Mouse (Mus musculus): Measurements from ENCODE around the gene Acy3.
"Not testable (repeated sequence)": the region's sequence is repeated elsewhere in the genome, so short reads cannot be mapped to it uniquely, and the experiment has no call there.

Gene Acy3

DNA sequence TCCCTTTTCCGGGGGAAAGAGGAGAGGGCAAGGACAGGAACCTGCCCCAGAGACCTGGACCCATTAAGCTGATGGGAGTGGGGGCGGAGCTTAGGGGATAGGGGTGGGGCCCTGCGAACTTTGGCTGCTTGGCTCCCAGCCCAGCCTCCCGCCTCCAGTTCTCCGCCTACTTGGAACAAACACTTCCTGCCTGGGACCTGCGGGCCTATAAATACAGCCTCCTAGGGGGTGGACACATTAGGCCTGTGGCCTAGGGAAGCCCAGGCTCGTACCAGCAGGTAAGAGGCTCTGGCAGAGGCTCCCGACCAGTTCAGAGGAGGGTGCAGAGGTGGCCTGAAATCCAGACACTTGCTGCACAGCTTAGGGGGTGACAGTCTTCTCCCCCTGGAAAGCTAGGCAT, at the start of gene Acy3:
Gene Acy3 (plus strand): TSS at position 237 of the 400 bp plus-strand sequence.
- peak; percentile 90 to 92 for DNase-seq (ENCODE audit: low spot score in 2 of 2)

DNA sequence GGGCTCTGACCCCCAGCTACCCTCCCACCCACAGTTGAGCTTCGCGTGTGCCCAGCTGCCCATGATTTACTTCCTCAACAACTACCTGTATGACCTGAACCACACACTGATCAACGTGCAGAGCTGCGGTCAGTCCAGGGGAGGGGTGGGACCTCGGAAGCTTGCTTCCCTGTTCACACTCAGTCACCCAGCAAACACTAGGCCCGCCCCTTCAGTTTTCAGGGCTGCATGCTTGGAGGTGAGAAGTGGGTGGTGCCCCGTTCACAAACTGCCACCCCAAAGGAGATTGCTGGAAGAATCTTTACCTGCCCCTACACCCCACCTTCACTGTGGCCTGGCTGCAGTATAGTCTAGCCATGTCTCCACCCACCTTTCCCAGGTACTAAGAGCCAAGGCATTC, 44.1 kb upstream of the Acy3 start:
- no peak for DNase-seq (ENCODE audit: low spot score in 2 of 2)

DNA sequence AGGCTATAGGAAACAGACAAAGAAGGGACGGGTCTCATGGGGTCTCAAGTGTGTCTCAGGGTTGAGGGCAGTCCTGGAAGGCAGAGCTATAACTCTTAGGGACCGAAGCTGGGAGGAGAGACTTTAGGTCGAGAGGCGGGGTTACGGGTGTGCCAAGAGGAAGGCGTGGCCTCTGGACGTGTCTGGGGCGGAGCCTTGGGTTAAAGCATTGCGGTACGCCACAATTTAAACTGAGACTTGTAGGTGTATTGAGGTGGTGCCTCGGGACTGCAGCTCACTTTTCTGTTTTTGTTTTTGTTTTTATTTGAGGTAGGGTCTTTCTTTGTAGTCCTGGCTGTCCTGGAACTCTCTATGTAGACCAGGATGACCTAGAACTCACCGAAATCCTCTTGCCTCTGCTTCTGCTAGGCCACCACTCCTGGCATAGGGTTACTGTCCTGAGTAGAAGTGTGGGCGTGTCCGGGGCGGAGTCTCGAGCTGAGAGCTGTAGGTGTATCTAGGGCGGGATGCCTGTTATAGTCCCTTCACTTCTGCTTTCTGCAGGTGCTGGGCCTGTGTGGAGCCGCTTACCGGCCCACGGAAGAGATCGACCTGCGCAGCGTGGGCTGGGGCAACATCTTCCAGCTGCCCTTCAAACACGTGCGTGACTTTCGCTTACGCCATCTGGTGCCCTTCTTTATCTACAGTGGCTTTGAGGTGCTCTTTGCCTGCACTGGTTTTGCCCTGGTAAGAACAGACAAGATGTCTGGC, 43.2 kb upstream of the Acy3 start:
- no peak for DNase-seq (ENCODE audit: low spot score in 2 of 2)

DNA sequence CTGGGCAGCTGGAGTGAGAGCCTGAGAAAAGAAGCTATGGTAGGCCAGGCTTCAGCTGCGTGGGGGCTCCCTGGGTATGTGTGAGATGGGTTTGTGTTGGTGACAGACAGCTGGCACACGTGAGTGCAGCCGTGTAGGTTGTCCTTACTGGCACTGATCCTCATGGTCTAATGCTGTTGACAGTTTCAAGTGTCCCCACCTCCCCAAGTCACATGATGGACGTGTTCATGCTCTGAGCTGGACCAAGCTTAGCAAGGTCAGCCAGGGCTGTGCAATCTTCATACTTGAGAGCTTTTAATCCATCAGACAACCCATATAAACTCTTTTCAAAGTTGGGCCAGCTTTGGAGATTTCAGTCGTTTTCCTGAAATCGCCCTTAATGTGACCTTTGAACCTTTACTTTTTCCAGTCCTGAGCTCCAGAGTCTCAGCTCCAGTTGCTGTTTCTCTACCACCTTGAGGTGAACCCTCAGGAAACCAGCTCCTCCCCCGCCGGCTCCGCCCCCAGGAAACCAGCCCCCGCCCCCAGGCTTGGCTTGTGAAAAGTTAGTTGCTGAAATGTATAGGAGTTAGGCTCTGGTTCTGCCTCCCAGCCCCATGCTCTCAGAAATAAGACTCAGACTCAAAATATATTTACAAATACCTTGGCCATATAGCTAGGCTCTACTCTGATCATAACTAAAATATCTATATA, 40.4 kb upstream of the Acy3 start:
- peak in 1 of 2 experiments; percentile 39 for DNase-seq (ENCODE audit: low spot score in 2 of 2)

DNA sequence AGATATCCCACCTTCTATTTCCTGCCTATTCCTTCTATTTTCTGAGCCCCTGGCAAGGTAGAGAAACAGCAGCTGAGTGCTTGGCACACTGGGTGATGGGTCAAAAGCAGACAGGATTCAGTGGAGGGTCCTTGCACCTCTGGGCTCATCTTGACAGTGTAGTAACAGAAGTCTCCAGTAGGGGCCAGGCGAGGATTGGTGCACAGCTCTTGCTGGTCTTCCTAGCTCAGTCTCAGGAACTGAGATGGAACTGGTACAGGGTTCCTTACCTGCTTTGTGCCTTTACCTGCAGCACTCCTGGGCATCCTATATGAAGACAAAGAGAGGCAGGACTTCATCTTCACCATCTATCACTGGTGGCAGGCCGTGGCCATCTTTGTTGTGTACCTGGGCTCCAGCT, 39.7 kb upstream of the Acy3 start:
- DNase-seq (ENCODE audit: low spot score in 2 of 2), result peak in 1 of 2 experiments; percentile 63

DNA sequence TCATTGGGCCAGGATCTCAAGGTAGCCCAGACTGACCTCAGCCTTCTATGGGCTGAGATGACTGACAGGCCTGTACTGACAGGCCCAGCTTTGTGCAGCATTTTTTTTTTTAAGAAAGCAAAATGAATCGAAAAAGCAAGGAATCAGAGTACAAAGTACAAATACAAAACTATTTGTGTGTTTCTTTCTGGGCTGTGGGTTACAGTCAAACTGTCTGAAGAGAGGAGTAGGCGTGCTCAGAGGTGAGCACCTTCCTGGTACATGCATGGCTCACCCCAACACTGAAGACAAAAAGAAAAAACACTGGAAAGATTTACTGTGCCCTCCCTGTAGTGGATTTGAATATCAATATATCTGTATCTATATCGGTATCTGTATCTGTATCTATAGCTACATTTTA, 38.6 kb upstream of the Acy3 start:
- no peak for DNase-seq (ENCODE audit: low spot score in 2 of 2)

DNA sequence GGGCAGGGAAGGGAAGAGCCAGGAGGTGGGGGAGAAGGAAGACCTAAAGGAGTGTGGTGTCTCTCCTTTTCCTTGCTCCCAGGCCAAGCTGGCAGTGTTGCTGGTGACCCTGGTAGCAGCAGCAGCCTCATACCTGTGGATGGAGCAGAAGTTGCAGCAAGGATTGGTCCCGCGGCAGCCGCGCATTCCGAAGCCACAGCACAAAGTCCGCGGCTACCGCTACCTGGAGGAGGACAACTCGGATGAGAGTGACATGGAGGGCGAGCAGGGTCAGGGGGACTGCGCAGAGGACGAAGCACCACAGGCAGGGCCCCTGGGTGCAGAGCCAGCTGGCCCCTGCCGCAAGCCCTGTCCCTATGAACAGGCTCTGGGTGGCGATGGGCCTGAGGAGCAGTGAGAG, 37.8 kb upstream of the Acy3 start:
- no peak for DNase-seq (ENCODE audit: low spot score in 2 of 2)

DNA sequence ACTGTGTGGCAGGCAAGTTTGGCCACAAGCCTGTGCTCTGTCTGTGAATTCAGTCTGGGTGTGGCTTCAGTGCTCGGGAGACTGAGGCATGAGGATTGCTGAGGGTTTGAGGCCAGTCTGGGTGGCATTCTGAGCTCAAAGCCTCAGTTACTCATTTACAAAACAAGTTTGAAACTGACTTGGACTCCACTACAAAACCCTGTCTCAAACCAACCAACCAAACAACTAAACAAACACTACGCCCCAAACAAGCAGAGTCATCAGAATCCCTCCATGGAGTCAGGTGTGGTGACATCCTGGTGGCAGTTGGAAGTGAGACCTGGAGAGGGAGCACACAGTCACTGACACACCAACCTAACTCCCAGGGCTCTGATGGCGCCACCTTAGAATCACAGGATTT, 36.0 kb upstream of the Acy3 start:
- DNase-seq (ENCODE audit: low spot score in 2 of 2), result no peak

DNA sequence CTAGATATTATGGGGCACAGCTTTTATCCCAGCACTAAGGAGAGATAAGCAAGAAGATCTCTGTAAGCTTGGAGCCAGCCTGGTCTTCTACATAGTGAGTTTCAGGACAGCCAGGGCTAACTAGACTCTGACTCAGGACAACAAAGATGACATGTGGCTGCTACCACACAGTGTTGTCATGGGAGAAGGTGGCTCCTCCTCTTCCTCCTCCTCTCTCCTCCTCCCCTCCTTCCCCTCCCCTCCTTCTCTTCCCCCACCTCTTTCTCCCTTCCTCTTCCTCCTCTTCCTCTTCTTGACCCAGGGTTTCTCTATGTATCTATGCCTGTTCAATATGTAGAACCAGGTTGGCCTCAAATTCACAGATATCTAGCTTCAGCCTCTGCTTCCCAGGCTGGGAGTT, 34.9 kb upstream of the Acy3 start:
- no peak for DNase-seq (ENCODE audit: low spot score in 2 of 2)

DNA sequence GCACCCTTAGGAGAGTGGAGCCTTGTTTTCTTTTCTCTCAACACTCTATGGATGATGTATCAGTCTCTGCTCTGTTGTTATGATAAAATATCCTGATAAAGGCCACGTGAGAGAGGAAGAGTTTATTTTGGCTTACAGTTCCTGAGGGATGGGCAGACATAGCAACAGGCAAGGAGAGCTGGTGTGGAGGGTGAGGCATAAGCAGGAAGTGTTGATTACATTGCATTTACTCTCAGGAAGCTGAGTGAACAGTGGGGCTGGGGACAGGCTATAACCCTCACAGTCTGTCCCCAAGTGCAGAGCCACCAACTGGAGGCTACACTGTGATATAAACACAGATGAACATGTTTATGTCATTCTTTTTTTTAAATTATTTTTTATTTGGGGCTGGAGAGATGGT, 34.3 kb upstream of the Acy3 start:
- DNase-seq (ENCODE audit: low spot score in 2 of 2), result no peak

DNA sequence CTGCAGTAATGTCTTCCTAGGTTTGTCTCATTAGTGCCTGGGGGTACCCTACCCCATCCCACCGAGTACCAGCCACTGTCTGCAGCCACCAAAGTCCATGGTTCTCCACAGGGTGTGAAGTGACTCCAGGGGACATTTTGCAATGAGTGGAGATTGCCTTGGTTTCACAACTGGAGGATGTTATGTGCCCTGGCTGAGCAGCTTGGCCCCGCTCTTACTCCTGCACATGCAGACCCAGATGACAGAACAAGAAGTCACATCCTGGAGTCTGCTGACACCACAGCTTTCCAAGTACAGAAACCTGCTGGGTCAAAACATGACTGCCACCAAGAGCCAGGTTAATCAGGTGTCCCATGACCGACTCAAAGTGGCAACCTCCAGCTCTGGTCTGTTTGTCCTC, 31.3 kb upstream of the Acy3 start:
- no peak for DNase-seq (ENCODE audit: low spot score in 2 of 2)

DNA sequence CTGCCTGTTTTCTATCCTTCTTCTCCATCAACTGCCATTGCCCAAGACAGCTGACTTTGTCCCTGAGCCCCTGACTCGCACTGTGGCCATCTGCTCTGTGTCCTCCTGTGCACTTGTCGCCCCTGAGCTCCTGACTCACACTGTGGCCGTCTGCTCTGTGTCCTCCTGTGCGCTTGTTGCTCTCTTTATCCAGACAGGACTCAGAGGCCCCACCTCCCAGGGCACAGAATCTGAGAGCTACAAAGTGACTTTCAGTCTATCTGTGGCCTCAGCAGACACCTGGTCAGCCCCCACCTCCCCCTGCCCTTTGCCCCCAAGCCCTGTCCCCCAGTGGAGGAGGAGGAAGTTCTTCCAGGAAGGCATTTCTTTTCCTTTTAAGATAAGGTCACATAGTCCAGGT, 30.6 kb upstream of the Acy3 start:
- no peak for DNase-seq (ENCODE audit: low spot score in 2 of 2)

DNA sequence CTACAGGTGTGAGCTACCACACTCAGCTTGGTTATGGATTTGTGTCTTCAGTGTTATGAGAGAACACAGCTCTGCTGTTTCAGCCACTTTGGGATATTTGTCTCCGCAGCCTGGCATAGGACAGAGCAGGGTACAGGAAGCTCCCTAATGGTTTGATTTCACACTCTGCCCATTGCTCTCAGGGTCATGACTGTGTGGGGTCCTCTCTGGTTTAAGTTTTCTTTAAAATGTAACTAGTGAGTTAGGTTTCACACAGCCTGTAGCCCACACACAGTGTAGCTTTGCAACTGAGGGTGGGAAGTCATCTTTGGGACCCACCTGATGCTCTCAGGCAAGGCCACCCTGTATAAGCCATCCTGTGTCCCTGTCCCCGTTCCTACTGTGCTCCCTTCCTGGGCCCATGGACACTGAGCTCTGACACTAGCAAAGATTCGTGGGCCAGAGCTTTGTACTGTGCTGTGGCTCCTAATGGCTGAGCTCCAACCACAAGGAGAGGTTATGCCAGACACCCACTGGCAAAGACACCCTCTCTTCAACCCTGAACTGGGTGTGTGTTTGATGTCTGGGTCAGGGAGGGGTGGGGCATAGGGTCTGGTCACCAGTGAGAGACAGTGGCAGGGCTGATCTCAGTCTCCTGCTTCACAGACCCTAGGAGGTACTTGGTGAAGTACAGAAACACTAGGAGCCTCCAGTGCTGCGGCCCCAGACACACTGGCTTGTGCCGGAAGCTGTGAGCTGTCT, 28.9 kb upstream of the Acy3 start:
- DNase-seq (ENCODE audit: low spot score in 2 of 2), result not testable (repeated sequence)

DNA sequence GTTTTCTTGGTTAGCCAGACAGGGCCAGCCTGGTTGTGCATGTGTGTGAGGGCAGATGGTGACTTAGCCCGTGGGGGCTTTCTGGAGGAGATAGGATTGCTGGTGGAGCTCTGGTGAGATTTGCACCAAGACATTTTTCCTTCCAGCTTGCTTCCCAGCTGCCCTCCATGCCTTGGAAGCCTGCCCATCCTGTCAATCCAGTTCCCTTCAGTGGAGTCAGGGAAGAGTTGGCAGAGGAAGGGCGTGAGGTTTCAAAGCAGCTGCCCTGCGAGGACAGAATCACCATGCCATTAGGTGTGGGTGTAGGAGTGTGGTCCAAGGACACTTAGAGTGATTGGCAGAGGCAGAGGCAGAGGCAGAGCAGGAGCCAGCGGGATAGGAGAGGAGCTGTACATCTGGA, 27.9 kb upstream of the Acy3 start, which contains the start of gene Aldh3b3:
Gene Aldh3b3 (plus strand): TSS at position 176 of the 400 bp plus-strand sequence.
- no peak for DNase-seq (ENCODE audit: low spot score in 2 of 2)

DNA sequence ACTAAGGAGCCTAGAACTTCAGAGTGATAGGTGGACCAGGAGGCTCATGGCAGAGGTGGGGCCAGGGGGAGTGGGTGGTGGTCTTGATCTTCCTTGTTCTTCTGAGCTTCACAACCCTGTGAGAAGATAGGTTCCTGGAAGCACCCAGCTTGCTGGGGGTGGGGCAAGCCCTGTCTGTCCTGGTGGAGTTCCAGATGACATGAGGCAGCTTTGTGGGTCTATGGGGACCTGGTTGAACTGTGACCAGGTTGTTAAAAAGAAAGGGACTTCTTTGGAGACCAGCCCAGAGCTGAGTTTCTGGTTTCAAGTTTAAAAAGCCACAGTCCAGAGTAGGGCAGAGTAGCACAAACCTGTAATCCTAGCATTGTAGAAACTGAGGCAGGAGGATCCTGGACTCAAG, 27.3 kb upstream of the Acy3 start:
- no peak for DNase-seq (ENCODE audit: low spot score in 2 of 2)

DNA sequence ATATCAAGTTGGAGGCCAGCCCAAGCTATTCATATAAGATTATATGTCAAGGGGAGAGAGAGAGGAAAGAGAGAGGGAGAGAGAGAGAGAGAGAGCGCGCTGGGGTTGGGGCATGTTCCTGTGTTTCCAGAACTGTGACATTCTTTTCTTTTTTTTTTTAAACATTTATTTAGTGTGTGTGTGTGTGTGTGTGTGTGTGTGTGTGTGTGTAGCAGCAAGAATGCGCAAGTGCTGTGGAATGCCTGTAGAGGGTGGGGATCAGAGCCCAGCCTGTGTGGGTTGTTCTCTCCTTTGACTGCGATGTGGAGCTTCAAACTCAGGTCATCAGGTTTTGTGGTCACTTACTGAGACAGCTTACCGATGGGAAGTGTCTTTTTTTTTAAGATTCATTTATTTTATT, 26.2 kb upstream of the Acy3 start:
- DNase-seq (ENCODE audit: low spot score in 2 of 2), result no peak

DNA sequence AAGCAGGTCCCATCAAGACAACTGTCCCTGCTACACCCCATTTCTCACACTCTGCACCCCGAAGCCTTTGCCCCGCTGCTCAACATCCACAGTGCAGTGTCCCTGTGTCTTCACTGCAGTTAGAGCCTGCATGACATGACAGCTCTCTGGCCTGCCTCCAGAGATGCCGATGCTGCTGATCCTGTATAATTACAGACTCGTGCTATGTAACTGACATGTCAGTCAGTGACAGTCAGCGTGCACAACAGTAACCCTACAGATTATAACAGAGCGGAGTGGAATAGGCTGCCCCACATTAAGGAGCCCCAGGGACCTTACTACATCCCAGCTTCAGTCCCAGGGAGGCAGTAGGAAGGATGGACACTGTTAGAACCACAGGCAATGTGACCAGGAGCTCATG, 24.6 kb upstream of the Acy3 start:
- DNase-seq (ENCODE audit: low spot score in 2 of 2), result not testable (repeated sequence)

DNA sequence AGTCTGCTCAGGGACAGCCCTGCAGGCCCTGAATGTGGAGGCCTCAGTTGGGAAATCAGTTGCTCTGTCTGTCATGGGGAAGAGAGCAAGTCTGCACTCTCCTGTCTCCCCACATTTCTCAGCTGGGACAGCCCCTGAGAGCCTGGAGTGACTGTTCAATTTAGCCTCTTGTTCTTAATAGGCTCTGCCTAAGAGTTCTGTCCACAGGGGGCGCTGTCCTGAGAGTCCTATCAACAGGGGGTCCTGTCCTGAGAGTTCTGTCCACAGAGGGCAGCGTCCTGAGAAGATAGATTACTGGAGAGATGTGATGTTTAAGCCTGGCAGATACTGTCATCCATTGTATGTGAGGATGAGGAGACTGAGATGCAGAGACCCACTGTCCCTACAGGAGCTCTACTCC, 23.9 kb upstream of the Acy3 start:
- DNase-seq (ENCODE audit: low spot score in 2 of 2), result no peak

DNA sequence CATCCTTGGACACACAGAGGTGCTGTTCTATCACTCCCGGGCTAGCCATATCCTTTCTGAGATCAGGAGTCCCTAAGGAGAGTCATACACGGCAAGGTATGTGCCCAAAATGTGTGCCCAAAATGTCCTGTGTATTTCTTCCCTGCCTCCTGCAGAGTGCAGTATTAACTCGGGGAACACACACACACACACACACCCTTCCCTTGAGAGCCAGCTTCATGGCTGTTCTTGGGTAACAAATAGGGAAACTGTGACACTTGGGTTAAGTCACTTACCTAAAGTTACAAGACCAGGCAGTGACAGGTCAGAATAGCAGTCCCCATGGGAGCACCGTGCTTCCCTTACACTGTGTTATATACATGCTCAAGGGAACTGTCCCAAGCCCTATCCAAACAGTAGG, 22.3 kb upstream of the Acy3 start:
- DNase-seq (ENCODE audit: low spot score in 2 of 2), result no peak

DNA sequence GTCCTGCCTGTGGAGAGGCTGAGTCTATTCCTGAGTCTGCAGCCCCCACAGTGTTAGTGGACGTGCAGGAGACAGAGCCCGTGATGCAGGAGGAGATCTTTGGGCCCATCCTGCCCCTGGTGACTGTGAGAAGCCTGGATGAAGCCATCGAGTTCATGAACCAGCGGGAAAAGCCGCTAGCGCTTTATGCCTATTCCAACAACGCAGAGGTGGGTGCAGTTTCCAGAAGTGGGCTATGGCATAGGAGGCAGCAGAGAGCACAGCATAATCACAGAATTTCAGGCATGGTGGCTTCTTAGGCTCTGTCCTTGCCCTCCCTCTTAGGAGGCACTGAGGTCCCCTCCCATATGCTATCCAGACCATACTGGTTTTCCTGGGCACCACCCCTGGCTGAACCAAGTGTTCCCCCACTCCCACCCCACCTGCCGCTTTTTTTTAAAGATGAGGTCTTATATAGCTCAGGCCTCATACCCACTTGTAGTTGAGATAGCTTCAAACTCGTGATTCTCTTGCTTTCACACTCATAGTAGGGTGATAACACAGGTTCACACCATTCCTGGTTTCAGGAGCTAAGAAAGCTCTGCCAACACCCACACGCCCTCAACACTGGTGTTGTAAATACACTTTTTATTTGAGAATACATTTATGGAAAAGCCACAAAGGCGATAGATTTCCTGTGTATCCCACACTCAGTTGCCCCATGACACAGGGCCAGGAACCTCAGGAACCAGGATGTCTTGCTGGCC, 19.9 kb upstream of the Acy3 start:
- DNase-seq (ENCODE audit: low spot score in 2 of 2), result no peak

DNA sequence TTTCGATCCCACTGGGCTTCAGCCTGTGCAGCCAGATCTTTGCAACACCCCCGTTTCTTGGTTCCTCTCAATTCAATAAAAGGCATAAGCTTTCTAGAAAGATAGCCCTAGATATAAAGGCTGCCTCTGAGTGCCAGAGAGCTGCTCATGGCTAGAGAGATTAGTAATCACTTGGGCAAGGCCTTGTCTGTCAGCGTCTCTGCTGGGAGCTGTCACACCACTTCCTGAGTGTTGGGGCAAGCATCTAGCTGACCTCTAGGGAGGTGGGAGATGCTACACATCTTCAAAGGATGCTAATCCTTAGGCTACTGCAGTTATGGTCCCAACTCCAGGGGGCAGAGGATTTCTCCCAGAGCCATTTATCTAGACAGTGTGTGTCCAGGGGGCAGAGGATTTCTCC, 19.1 kb upstream of the Acy3 start:
- DNase-seq (ENCODE audit: low spot score in 2 of 2), result no peak

DNA sequence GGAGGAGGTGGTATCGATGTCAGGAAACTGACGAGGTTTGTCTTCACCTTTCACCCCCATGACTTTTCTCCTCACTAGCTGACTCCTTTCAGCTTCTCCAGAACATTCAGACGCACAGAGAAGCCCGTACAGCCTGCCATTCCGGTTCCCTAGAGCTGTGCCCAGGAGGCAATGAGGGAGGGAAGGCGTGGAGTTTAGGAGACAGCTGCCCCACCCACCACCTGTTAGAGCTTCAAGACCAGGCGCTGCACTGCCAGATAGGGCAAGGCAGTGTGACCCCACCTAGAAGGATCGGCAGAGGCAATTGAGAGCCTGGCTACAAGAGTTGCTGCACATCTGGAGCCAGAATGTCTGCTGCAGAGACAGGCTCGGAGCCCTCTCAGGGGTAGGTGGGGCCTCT, 14.1 kb upstream of the Acy3 start, which contains the start of gene Aldh3b2:
Gene Aldh3b2 (plus strand): TSS at position 100 of the 400 bp plus-strand sequence.
- no peak for DNase-seq (ENCODE audit: low spot score in 2 of 2)
